Mouse (Mus musculus): ENCODE measurements around the gene Kif5c.

Kif5c gene

GRCm38 (mm10) chr2:49618829-49619718, at the start of gene Kif5c:
Gene Kif5c, plus strand, starts transcription at chr2:49619298.
- DNase-seq (ENCODE audit: low read depth, low spot score) = peak; percentile 84

GRCm38 (mm10) chr2:49569862-49570777, 49.0 kb upstream of the Kif5c start:
- DNase-seq (ENCODE audit: low read depth, low spot score) = no peak

- DNase-seq (ENCODE audit: low read depth, low spot score) = no peak
Measured at GRCm38 (mm10) chr2:49570778-49571101, 48.4 kb upstream of the Kif5c start.

- DNase-seq (ENCODE audit: low read depth, low spot score) = no peak
Measured at GRCm38 (mm10) chr2:49571159-49571920, 47.8 kb upstream of the Kif5c start.

- peak; percentile 39 for DNase-seq (ENCODE audit: low read depth, low spot score)
Measured at GRCm38 (mm10) chr2:49572111-49572642, 46.9 kb upstream of the Kif5c start.

- no peak for DNase-seq (ENCODE audit: low read depth, low spot score)
Measured at GRCm38 (mm10) chr2:49572684-49573083, 46.4 kb upstream of the Kif5c start.

- DNase-seq (ENCODE audit: low read depth, low spot score) = no peak
Measured at GRCm38 (mm10) chr2:49573282-49573681, 45.8 kb upstream of the Kif5c start.

GRCm38 (mm10) chr2:49580585-49580984, 38.5 kb upstream of the Kif5c start:
- DNase-seq (ENCODE audit: low read depth, low spot score) = no peak

GRCm38 (mm10) chr2:49582546-49582945, 36.6 kb upstream of the Kif5c start:
- no peak for DNase-seq (ENCODE audit: low read depth, low spot score)

GRCm38 (mm10) chr2:49583311-49583710, 35.8 kb upstream of the Kif5c start:
- no peak for DNase-seq (ENCODE audit: low read depth, low spot score)

GRCm38 (mm10) chr2:49590450-49590849, 28.6 kb upstream of the Kif5c start:
- no peak for DNase-seq (ENCODE audit: low read depth, low spot score)

GRCm38 (mm10) chr2:49592926-49593325, 26.2 kb upstream of the Kif5c start:
- DNase-seq (ENCODE audit: low read depth, low spot score) = no peak

- no peak for DNase-seq (ENCODE audit: low read depth, low spot score)
Measured at GRCm38 (mm10) chr2:49594886-49595285, 24.2 kb upstream of the Kif5c start.

- no peak for DNase-seq (ENCODE audit: low read depth, low spot score)
Measured at GRCm38 (mm10) chr2:49596318-49596717, 22.8 kb upstream of the Kif5c start.

- DNase-seq (ENCODE audit: low read depth, low spot score) = no peak
Measured at GRCm38 (mm10) chr2:49600021-49600681, 18.9 kb upstream of the Kif5c start.

GRCm38 (mm10) chr2:49602791-49603349, 16.2 kb upstream of the Kif5c start:
- DNase-seq (ENCODE audit: low read depth, low spot score) = no peak

GRCm38 (mm10) chr2:49609611-49610010, 9.5 kb upstream of the Kif5c start:
- no peak for DNase-seq (ENCODE audit: low read depth, low spot score)

- DNase-seq (ENCODE audit: low read depth, low spot score) = no peak
Measured at GRCm38 (mm10) chr2:49616765-49617164, 2.3 kb upstream of the Kif5c start.

GRCm38 (mm10) chr2:49619719-49620522, 823 bp downstream of the Kif5c start:
- DNase-seq (ENCODE audit: low read depth, low spot score) = no peak

- no peak for DNase-seq (ENCODE audit: low read depth, low spot score)
Measured at GRCm38 (mm10) chr2:49620626-49621117, 1.6 kb downstream of the Kif5c start.
